Mouse (Mus musculus) cerebellum, postnatal 36 days (tissue): ENCODE results near the gene Btn1a1.
A peak's percentile ranks its signal among the peaks of the same experiment; 100 is the strongest.

Source experiments
- DNase-seq, 2 experiments: peaks; one replicate each; pipeline ENCODE4 v3.0.0; 2021 to 2022; ENCODE audit warnings: mixed read lengths in 2 of 2

Btn1a1 gene

GRCm38 (mm10) chr13:23465600-23466109 is at the start of gene Btn1a1:
Gene Btn1a1, minus strand, starts transcription at chr13:23465901.
- DNase-seq: no peak

DNA sequence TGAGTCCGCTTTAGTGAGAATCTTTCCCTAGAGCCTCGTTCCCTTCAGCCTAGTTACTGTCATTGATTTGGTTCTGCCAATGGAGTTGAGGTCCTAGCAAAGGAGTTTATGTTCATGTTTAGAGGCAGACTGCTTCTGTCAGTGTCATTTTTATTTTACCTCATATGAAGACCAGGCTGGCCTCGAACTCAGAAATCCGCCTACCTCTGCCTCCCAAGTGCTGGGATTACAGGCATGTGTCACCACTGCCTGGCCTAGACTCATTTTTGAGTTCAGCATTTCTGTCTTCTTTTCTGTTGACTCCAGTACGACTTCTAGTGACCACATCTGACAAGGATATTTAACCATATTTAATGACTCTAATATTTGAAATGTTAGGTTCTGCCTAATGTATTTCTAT is 49.6 kb upstream of the Btn1a1 start:
- no peak for DNase-seq

GRCm38 (mm10) chr13:23513517-23513916 is 47.8 kb upstream of the Btn1a1 start:
- DNase-seq: no peak

DNA sequence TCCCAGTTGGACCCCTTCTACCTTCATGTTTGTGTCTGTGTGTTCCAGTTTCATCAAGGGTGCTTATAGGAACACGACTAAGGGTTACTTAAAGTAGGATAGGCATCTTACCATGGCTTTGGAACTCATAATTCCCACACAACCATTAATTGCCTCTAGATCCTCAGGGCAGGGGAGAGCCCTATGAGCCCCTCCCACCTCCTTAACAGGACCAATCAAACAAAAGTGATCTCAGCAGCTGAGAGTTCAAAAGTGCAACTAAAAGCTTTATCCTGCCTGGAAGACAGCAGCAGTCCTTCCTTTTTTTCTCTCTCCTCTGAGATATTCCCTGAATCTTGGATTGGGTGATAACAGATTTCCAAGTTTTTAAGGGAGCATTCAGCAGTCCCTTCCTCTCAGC is 44.4 kb upstream of the Btn1a1 start:
- no peak for DNase-seq

- no peak for DNase-seq
Observed at GRCm38 (mm10) chr13:23506819-23507515, 41.3 kb upstream of the Btn1a1 start.

- peak; percentile 19 to 41 for DNase-seq
Observed at GRCm38 (mm10) chr13:23506351-23506750, 40.6 kb upstream of the Btn1a1 start.

DNA sequence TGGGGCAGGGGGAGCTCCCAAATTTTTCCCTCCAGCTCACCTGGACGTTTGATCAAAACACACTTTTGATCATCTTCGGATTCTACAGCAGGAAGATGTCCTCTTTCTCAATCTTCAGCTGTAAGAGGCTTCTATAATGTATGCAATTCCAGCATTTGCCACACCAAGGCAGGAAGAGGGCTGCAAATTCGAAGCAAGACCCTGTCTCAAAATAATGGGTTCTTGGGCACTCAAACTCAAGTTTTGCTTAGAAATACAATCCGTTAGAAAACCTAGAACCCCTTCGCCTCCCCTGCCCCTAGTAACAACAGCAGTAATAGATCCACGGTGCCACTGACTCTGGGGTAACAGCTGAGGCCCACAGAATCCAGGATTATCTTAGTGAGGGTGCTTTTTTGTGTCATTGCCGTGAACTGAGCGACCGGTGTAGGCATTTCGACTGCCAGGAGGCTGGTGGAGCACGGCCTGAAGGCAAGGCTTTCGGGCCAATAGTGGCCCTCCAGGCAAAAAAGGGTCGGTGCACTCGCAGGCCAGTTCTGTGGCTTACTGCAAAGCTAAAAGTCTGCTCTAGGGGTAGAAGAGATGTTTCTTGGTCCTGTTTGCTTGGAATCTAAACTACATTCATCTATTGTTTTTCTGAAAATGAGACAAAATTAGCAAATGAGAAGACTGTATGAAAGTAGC is 40.1 kb upstream of the Btn1a1 start:
- DNase-seq: no peak

- peak; percentile 35 to 66 for DNase-seq
Observed at GRCm38 (mm10) chr13:23503797-23504196, 38.1 kb upstream of the Btn1a1 start.

GRCm38 (mm10) chr13:23502916-23503315 is 37.2 kb upstream of the Btn1a1 start:
- no peak for DNase-seq

DNA sequence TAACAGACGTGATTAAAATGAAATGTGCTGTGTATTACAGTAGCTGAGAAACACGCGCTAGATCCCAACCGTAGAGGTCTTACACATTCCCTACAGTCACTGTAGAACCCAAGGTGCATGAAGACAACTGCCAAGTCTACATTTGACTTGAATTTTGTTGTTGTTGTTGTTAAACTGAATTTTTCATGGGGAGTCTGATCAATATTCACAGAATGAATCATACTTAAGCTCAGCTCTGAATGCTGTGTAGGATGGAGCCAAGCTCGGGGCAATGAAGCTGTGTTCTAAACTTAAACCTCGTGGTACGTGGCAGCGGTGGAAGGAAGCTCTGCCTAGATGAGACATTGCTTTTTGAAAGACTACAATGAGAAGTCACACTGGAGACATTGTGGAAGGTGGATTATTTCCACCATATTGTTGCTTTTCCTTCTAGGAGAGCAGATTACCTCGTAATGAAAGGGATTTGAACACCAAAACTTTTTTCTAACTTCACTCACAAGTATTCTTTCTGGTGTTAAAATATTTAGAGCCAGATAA is 36.4 kb upstream of the Btn1a1 start:
- no peak for DNase-seq

DNA sequence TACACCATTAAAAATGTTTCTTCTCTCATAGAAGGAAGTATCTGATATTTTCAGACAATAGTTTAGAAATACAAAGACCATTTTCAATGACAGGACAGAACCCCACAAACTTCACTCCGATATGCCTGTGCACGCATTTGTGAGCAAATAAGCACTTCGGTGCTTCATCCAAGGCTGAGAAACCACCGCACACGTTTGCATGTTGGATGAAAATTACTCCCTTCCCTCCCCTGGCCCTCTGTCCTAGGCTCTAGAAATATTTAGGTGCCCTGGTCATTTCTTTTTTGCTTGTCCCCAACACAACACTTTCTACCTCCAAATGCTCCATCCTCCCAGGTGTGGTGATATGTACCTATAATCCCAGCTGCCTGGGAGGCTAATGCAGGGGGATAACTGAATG is 35.8 kb upstream of the Btn1a1 start:
- no peak for DNase-seq

GRCm38 (mm10) chr13:23500424-23501200 is 34.9 kb upstream of the Btn1a1 start:
- peak; percentile 48 to 65 for DNase-seq

DNA sequence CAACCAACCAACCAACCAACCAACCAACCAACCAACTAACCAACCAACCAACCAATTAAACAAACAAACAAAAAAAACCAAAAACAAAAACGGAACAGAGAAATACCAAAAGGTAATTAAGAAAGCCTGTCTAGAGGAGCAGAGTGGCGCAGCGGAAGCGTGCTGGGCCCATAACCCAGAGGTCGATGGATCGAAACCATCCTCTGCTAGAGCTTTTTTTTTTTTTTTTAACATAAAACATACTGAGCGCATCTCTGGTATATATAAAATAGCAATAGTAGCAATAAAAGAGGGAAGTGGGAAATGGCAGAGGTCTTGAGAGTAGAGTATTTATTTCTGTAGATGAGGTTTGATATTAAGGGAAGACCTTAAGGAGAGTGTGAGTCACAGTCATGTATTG is 34.2 kb upstream of the Btn1a1 start:
- no peak for DNase-seq

GRCm38 (mm10) chr13:23498653-23499052 is 33.0 kb upstream of the Btn1a1 start:
- no peak for DNase-seq

- DNase-seq: peak; percentile 10 to 30
Observed at GRCm38 (mm10) chr13:23497656-23498321, 32.1 kb upstream of the Btn1a1 start.

DNA sequence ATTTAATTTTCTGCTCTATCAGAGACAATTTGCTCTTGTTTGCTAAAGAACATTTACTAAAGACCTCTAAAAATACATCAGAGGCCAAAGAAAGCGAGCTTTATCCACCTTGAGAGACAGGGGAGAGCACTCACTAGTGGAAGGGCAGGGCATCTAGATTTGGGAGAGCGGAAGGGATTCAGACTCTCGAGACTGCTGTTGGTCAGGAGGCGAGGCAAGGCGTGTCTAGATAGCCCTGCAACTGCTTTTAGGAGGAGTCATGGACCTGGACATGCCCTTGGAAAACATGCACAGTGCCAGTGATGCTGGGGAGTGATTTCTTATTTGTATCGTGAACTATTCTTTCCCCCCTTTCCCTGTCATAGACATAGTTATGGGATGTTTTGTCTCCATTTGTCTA is 29.8 kb upstream of the Btn1a1 start:
- no peak for DNase-seq

DNA sequence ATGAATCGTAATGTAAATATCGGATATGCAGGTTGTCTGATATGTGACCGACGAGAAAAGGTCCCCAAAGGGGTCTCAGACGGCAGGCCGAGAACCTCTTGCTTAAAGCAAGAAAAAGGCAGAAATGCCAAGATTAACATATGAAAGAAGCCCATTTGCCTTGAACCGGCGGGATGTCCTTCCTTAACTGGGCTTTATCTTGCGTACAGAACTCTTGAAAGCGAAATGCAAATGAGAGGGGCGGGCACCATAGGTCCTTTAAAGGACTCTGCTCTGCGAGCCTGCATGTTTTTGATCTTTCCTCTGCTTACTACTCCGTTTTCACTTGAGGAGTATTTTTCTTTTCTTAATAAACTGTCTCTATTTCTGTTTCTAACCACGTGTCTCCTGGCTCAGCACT is 26.3 kb upstream of the Btn1a1 start:
- DNase-seq: no peak

DNA sequence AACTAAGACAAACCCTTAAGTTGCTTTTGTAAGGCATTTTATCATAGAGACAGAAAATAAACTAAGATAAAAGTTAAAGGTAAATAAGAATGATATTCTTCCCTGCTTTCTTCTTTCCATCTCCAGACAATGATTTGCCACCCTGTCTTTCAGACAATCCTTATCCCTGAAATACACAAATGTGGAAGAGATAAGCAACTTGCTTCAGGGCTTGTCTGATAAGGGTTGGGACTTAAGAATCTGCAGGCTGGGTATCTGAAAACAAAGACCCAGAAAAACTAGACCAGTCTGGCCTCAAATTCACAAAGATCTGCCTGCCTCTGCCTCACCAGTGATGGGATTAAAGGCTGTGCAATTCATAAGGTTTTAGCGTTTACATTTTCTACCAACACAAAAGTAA is 25.6 kb upstream of the Btn1a1 start:
- no peak for DNase-seq

- no peak for DNase-seq
Observed at GRCm38 (mm10) chr13:23490863-23491262, 25.2 kb upstream of the Btn1a1 start.

GRCm38 (mm10) chr13:23488400-23489322 is 23.0 kb upstream of the Btn1a1 start, which contains the start of gene Btn2a2:
Gene Btn2a2, minus strand, starts transcription at chr13:23488857.
- DNase-seq: peak; percentile 33 to 38

- no peak for DNase-seq
Observed at GRCm38 (mm10) chr13:23485271-23485670, 19.6 kb upstream of the Btn1a1 start.
